Mouse (Mus musculus) embryonic fibroblast, embryonic 13.5 days (primary cell): ENCODE data around the gene Nup85. TPM values are rescaled to one million over a fixed set of nuclear protein-coding genes. Genes with fewer than 3 reads are reported as not detected.

Experiments
- H3K27ac ChIP-seq: 2 replicates; pipeline ENCODE4 v1.5.1; 2012; ENCODE audit warnings: low read length, control low read depth, inconsistent platforms; ENCODE audit not compliant: insufficient read depth
- H3K4me1 ChIP-seq: 2 replicates; pipeline ENCODE4 v1.6.1; 2011; ENCODE audit warnings: low read length; ENCODE audit not compliant: control insufficient read depth, insufficient read depth
- H3K4me3 ChIP-seq: 2 replicates; pipeline ENCODE4 v1.5.1; 2011; ENCODE audit warnings: mild to moderate bottlenecking, control low read depth, low read length; ENCODE audit not compliant: insufficient read depth
- CTCF ChIP-seq: IDR thresholded peaks from 2 replicates; pipeline ENCODE4 v1.5.1; 2011; ENCODE audit warnings: mild to moderate bottlenecking, control low read depth, low read length, moderate library complexity, borderline replicate concordance; ENCODE audit not compliant: insufficient read depth
- POLR2A ChIP-seq: IDR thresholded peaks from 2 replicates; pipeline ENCODE4 v1.6.1; 2011; ENCODE audit warnings: low read depth, mild to moderate bottlenecking, control low read depth, low read length, moderate library complexity
- polyA plus RNA-seq: library from polyadenylated mRNA; stranded (reverse); fragments of >200 nt; gene quantifications from 2 replicates; pipeline ENCODE4 v1.2.4, GENCODE M21; 2011; ENCODE audit warnings: low read depth; ENCODE audit not compliant: missing spikeins, insufficient read length

Nup85 gene
- polyA plus RNA-seq, 1 experiment: 81.1 TPM

DNA sequence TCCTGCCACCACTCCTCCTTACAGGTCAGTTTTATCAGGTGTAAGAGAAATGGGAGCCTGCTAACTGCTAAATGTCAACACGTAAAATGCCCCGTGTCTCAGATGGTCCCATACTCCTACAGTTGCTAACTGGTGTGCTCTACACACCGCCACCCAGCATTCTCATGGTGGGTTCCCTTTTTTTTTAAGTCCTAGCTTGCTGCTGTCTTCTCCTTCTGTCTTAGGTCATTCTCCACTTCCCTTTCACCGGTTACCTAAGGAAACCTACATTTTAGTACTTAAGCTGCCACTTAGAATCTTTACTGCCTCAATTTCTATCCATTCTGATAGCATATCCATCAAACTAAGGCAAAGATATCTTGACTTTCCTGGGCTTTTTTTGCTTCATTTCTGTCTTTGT, 36.9 kb downstream of the Nup85 start:
- no peak overlapping the region for H3K4me3 ChIP-seq
- H3K4me1 ChIP-seq: peaks cover 12% of the 10 kb centered on the region
- TF ChIP-seq POLR2A (no peak; the same call in 1 of the 2 replicates), CTCF (no peak)
- no peak overlapping the region for H3K27ac ChIP-seq

DNA sequence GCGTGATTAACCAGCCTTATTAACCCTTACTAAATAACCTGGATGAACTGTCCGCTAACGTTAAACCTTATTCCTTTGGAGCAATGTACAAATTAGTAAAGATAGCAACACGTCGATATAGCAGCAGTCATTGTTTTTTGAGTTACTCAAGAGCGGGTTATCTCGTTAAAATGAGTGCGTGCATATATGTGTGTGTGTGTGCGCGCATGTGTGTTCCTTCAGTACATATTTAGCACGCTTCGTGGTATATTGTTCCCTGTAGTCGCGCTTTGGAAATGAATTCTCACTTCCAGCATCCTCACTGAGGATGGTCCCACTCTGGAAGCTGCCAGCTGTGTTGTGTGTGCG, 38.9 kb downstream of the Nup85 start:
- H3K27ac ChIP-seq: peak overlapping the region; percentile 55; the same call in 1 of the 2 replicates
- TF ChIP-seq CTCF: no peak
- no peak for TF ChIP-seq POLR2A
- H3K4me3 ChIP-seq: peak overlapping the region; percentile 96
- H3K4me1 ChIP-seq: peaks cover 12% of the 10 kb centered on the region

DNA sequence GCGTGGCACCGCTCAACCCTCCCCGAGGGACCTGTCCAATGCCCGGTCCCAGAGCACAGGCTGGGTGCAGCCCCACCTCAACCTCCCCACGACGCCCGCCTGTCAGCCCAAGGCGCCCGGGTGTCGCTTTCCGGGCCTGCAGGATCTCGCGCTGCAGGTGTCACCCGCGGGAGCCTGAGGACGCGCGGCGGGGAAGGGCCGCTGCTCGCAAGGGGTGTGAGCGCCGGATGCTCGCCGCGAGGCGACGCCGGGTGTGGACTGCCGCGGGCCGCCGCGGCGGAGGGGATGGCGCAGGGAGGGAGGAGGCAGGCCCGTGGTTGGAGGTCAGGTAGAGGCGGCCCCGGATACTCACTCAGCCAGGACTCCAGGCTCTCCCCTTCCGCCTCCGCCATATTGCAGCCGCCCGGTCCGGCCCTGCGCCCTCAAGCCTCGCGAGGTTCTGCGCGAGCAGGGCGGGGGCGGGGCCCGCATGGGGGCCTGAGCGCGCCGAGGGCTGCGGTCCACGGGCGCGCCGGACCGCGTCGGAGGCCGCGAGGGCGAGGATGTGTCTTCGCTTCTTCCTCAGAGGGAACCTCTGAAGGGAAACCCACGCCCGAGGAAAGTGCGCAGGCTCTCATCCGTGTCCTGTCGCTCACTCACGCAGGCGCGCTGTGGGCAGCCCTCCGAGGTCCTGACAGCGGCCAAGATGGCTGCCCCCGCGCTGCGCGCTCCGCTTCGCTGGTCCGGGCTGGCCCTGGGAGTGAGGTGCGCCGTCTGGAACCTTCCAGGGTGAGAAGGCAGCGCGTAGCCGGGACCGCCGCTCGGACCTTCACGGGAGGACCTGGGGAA, 39.5 kb downstream of the Nup85 start, which contains the start of the genes Mrps7 and Gga3:
Gene Mrps7, plus strand, starts transcription at position 450 of the 828 bp plus-strand sequence.
Gene Gga3, minus strand, starts transcription at position 576 of the 828 bp plus-strand sequence.
- Histone ChIP-seq H3K4me1 (peaks cover 12% of the 10 kb centered on the region), H3K27ac (peak within 1 kb of the TSS; percentile 90), H3K4me3 (peak within 1 kb of the TSS; percentile 96)
- TF ChIP-seq CTCF: no peak
- peak; percentile 84 for TF ChIP-seq POLR2A

DNA sequence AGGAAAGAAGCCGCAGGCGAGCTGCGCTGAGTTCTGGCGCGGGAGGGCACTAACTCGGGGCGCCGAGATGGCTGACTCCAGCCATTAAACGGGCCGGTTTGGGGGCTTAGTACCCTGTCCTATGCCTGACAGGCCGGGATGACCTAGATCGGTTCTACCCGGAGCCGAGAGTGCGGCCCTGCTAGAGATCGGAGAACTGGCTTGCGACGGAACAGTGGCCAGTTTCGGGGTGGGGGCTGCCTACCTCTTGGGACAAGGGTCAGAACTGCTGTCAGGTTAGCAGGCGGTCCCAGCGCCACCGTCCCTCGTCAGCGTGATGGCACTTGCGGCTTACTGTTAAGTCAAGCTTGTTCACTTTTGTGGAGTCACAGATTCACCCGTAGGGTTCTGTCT, 40.1 kb downstream of the Nup85 start:
- peaks cover 12% of the 10 kb centered on the region for H3K4me1 ChIP-seq
- TF ChIP-seq POLR2A (no peak), CTCF (no peak)
- peak overlapping the region; percentile 96 for H3K4me3 ChIP-seq
- peak overlapping the region; percentile 90 for H3K27ac ChIP-seq

DNA sequence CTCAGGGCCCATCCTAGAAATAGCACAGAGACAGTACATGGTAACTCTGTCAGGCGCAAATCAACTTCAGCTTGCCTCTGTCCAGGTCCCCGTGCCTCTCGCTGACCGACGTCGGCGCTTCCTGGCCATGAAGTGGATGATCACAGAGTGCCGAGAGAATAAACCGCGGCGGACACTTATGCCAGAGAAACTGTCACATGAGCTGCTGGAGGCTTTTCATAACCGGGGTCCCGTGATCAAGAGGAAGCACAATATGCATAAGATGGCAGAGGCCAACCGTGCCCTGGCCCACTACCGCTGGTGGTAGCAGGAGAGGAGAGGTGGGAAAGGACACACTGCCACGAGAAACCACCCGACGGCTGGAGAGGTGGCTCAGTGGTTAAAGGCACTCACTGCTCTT, 42.5 kb downstream of the Nup85 start:
- TF ChIP-seq CTCF (no peak), POLR2A (no peak)
- H3K4me3 ChIP-seq: no peak overlapping the region
- peaks cover 11% of the 10 kb centered on the region for H3K4me1 ChIP-seq
- H3K27ac ChIP-seq: no peak overlapping the region

DNA sequence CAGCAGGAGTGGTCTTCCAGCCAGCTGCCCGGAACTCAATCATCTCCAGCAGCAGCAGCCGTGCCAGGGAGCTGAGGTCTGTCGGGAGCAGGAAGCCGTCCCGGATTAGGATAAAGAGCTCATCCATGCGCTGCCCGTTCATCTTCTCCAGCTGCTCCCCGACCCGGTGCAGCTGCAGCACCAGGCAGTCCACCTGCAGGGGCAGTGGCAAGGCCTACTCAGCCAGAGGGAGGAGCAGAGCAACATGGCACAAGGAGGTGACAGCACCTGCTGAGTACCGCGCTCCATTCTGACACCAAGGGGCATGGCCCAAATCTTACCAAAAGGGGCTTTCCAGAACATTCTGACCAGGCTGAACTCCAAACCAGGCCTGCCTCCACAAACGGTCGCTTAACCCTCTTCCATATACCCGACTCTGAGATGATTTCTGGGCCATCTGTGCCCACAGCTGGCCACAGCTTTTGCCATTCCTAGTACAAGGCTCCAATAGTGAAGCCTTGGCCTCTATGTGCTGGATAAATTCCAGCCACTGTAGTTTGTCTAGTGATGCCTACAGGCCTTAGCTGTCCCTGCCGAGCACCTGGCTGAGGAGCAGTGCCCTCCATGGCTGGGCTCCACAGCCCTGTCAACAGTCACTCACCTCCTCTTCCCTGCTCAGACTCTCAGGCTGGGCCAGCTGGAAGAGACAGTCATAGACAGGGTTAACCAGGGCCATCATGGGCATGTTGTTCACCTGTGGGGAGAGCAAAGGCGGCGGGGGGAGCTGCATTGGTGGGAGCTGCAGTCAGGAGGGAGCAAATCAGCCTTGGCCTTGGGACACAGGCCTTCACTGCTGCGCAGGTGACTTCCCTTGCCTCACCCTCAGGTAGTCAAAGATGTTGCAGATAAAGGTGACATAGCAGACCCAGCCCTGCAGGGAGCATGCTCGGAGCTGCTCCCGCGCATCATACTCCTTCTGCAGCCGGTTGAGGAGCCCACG, 44.5 kb downstream of the Nup85 start:
- Histone ChIP-seq H3K27ac (no peak overlapping the region), H3K4me1 (peaks cover 3% of the 10 kb centered on the region; the same call in 1 of the 2 replicates), H3K4me3 (no peak overlapping the region)
- no peak for TF ChIP-seq CTCF
- no peak for TF ChIP-seq POLR2A

DNA sequence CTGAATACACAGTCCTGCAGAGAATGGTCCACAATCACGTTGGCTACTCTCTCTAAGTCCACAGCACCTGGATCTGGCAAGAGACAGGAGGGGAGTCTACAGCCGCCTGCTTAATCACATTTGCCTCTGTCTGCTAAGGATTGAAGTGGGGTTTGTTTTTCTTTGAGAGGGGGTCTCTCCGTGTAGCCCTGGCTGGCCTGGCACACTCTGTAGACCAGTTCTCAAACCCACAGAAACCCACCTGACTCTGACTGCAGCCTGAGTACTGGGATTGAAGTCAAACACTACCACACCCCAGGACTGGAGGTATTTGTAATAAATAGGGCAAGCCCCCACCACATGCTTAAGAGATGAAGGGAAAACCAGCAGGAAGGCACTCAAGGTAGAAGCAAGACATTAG, 45.3 kb downstream of the Nup85 start:
- Histone ChIP-seq H3K27ac (no peak overlapping the region), H3K4me3 (no peak overlapping the region), H3K4me1 (peaks cover 3% of the 10 kb centered on the region; the same call in 1 of the 2 replicates)
- no peak for TF ChIP-seq CTCF
- TF ChIP-seq POLR2A: no peak; the same call in 1 of the 2 replicates

DNA sequence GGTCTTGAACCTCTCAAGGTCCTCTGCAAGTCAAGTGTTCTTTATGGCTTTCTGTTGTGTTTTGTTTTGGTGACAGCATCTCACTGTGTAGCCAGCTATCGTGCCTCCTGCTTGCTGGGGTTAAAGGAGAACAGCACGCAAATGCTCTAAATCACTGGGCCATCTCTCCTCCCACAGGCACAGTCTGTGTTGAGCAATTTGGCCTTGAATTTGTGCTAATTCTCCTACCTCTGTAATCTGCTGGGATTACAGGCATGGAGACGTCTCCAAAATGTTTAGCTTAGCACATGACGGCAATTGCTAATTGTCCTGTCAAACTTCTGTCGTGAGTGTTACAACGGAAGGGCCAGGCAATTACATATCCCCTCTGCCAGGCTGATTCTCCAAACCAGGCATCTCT, 46.9 kb downstream of the Nup85 start:
- no peaks in the 10 kb centered on the region for H3K4me1 ChIP-seq
- no peak overlapping the region for H3K27ac ChIP-seq
- TF ChIP-seq CTCF (no peak), POLR2A (no peak)
- no peak overlapping the region for H3K4me3 ChIP-seq

DNA sequence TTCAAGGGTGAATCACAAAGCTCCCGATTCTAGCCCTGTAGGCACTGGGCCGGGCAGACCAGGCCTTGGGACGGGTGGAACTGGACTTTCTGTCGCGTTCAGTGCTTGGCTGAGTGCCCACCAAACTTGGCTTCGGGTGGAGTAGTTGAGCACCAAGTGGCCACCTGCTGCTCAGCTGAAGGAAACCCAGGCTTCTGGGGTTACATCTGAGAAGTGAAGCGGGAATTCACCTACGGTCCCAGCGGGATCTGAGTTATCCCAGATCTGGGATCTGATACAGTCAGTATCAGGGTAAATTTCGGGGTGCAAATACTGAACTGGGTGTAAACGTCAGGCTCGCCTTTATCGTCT, 47.8 kb downstream of the Nup85 start:
- H3K27ac ChIP-seq: peak overlapping the region; percentile 48
- H3K4me1 ChIP-seq: no peaks in the 10 kb centered on the region
- H3K4me3 ChIP-seq: peak overlapping the region; percentile 66
- TF ChIP-seq POLR2A (no peak), CTCF (no peak)
